Mouse (Mus musculus) mature B cell (primary cell): ENCODE measurements around the gene Zfyve28.

Experiments used
- in situ Hi-C: fragments of 300-500 bp; cut with MboI; formaldehyde crosslinking; loops from 2 replicates; pipeline ENCODE4 v1.14.3; 2019

The Zfyve28 gene

DNA sequence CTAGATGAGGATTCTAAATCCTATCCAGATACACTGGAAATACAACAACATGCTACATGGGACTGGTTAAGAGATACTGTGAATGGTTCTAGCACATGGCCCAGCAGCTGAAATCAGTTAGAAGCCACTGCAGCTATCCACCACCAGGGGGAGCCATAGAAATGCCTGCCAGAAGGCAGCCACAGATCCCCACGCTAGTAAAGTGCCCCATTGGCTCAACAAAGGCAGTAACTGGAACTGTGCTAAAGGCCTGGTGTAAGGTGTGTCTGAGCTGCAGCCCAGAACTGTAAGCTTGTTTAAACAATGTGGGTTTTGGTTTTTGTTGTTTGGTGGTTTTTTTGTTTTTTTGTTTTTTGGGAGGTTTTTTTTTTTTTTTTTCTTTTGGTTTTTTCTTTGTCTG lies 78.0 kb downstream of the Zfyve28 start:
- in situ Hi-C loops: no loop called here

DNA sequence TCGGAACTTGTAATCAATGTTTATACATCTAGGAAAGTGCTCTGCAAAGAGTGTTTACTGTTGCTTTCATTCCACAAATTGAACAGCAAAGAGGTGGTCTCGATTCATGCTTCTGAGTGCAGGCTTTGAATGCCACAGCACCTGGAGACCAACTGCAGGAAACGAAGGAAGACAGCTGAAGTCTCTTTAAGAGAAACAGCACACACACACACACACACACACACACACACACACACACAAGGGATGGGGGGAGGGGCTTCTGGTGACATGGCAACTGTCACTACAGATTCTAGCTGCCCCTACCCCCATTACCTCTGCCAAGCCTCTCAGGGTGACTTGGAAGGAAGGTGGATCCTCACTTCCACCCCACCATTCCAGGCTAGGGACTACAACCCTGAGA lies 80.7 kb downstream of the Zfyve28 start:
- in situ Hi-C loops: no loop called here

DNA sequence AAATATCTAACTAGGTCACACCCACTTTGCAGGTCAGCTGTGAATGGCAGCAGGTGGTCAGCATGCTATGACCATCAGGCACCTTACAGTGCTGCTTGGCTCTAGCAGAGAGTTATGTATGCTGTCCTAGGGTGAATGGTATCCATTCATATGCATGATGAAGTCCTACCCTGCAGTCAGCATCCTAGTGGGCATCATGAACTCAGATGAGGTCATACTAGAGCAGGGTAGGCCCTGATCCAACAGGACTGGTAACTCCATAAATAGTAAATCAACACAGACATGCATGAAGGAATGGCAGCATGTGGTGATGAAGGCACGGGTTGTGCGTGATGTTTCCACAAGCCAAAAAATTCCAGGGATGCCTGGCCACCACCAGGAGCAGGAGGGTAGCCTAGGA lies 82.5 kb downstream of the Zfyve28 start:
- in situ Hi-C loops: no loop called here

DNA sequence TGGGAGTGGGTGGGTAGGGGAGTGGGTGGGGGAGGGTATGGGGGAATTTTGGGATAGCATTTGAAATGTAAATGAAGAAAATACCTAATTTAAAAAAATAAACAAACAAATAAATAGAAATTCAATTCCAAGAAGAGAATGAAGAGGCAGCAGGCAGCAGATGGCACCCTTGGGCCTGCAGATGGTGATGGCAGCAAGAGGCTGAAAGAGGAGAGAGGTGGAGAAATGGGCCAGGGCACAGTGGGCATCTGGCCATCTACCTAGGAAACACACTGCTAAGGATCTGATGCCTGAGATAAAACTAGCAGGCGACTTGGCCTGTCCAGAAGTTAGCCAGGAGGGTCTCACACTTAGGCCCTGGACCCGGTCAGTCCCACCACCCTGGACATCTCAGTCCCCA lies 83.3 kb downstream of the Zfyve28 start:
- in situ Hi-C loops: no loop called here

DNA sequence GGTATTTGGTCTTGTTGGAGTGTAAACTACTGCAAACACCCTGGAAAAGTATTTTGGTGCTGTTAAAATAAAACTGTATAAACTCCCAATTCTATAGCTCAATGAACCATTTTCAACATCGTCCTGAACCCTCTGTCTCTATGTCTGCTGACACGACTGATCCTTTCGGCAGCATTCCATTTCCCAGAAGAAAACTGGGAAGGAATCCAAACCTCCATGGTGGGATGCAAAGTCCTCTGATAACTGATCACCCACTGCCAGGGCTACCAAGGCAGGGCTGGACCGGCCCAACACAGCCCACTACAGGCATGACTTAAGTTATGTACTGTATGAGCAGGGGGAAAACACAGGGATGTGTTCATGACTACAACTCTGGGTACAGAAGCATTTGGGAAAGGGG lies 86.2 kb downstream of the Zfyve28 start:
- in situ Hi-C loops: no loop called here

DNA sequence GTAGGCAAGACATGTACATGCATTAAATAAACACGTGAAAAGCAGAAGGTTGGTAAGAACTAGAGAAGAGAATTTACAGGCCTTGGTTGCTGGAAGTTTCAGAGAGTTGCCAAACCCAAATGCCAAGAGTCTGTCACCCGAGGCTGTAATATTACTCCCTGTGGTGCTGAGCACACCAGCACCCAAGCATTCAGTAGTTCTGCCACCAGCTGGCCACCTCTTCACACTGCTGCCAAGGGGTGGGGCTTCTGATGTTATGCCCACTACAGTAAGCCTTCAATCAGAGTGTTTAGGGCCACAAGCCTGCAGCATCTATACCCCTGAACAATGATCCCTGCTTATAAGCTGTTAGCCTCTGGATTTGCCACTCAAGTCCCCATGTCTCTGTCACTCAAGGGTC lies 86.9 kb downstream of the Zfyve28 start:
- in situ Hi-C loops: no loop called here

DNA sequence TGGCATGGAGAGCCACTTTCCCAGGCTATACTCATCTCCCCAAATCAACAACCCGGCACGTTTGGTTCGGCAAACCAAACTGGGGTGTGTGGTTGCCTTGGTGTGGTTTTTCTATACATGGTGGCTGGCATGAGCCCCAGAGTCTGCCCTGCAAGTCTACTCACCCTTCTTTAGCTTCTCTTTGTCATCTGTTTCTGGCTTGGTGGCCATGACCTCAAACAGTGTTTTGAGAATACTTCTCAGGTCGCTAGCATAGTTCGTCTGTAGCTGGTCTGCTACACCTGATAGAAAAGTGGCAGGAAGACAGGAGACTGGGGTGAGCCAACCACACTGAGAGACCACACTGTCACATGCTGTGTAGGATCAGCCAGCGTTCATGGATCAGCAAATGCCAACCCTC lies 89.6 kb downstream of the Zfyve28 start:
- in situ Hi-C loops: no loop called here

DNA sequence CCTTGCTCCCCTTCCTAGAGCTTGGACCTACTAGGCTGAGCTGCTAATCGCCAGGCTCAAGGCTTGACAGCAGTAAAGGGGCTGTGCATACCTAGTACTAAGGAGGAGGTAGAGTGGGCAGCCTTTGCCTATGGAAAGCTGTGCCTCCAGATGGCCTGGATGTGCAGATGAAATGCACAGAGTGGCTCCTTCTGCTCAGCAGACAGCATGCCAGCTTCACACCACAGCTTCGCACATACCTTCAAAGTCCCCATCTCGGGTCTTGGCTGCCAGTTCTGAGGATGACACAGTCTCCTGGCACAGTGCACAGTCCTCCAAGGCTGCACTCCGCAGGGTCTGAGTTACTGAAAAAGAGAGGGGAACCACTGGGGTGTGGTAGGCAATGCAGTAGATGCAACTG lies 91.0 kb downstream of the Zfyve28 start:
- in situ Hi-C loops: no loop called here

DNA sequence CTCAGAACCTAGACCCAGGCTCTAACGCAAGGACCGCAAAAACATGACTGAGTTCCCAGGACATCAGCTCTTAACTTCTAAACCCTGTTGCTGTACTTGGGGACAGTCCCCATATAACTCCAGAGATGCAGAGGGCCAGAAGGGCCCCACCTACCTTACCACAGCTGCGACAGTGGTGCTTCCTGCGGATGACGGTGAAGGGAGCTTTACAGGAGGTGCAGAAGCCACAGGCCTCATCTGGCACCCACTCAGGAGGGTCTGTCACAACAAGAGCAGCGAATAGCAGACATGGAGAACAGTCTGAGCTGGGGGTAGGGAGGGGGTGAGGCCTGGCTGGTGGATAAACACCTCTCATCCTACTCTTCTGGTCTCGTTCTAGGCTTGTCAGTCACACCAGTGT lies 91.8 kb downstream of the Zfyve28 start:
- in situ Hi-C loops: no loop called here

DNA sequence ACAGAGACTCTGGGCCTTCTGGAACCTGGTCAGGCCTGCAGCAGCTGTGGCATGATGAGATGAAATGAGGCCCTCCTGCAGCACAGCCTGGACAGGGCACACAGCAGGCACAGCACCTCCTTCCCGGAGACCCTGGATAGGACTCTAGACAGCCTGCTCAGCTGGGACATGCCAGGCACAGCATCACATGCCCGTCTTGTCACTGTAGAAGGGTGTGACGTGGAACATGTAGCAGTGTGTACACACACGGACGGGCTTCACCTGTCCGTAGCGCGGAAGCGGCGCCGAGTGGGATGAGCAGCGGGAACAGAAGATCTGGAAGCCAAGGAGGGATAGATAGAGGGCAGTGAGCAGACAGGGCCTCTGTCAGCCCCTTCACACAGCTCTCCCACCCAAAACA lies 92.5 kb downstream of the Zfyve28 start:
- in situ Hi-C loops: no loop called here

DNA sequence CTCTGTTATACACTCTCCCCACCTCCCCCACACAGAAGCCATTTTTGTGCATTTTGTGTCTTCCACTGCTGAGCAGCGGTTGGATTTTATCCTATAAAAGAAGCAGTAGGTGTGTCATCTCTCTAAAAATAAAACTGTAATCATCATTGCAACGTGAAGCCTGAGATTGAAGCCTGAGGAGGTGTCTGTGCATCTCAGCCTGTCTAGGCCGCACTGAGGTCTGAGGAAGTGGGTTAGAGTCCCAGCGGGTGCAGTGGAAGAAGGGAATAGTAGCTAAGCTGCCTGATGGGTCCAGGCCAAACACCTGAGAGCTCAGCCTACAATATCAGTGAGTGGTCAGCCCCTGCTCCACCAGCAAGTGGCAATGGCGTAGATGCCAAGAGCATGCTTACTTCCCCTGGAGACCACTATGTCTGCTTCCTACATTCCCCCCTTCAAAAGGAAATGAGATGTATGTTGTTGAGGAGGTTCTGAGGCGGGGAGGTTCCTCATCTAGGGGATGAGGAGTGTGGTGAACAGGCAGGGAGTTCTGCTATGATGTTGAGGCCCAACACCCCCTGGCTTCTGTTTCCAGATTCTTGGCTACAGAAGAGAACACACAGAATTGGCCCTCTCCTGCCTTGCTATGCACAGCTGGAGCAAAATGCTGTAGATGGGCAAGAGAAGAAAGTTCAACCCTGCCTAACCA lies 93.1 kb downstream of the Zfyve28 start:
- in situ Hi-C loops: no loop called here

DNA sequence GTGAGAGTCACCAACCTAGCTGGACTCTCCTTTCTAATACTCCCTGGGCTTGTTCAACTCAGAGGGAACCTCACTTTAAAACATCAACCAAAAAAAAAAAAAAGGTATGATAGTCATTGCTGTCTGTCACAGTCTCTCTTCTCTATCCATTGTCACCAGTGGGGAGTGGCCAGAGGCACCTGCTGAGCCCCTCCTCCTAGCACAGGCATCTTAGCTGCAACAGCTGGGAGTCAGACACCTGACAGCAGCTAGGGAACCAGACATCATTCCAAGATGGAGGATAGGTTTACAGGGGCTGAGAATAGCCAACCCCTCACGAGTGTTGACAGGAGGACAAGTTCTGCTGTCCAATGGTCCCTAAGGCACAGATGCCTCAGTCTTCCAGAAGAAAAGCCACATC lies 93.8 kb downstream of the Zfyve28 start:
- in situ Hi-C loops: no loop called here

DNA sequence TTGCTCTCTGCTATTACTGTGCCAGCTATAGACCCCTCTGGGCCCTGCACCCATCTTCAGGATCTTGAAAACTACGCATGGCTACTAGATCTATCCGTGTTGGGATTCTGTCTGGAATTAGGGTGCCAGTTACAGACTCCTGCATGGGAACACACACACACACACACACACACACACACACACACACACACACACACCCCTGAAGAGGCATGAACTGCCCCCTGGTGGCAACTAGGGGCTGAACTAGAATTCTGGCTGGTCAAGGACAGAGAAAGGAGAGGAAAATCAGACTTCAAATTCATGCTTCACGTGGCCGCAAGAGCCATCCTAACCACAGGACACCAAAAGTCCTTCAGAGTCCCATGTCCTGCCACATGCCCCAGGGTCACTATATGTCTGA lies 96.4 kb downstream of the Zfyve28 start:
- in situ Hi-C loops: no loop called here

DNA sequence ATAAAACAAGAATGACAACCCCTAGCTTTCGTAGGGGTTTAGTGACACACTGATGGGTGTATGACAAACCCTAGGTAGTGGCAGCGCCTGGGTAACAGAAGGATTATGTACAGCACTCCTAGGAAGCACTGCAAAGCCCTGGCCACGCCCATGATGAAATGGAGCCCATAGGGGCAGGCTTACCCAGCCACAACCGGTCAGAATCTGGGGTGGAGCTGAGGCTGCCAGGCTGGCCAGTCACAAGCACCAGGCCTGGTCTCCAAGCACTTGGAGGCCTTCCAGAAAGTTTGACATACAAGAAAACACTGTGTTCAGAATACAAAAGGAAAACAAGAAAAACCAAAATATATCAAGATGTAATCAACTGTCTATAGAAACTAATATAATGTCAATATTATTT lies 97.2 kb downstream of the Zfyve28 start:
- in situ Hi-C loops: no loop called here

DNA sequence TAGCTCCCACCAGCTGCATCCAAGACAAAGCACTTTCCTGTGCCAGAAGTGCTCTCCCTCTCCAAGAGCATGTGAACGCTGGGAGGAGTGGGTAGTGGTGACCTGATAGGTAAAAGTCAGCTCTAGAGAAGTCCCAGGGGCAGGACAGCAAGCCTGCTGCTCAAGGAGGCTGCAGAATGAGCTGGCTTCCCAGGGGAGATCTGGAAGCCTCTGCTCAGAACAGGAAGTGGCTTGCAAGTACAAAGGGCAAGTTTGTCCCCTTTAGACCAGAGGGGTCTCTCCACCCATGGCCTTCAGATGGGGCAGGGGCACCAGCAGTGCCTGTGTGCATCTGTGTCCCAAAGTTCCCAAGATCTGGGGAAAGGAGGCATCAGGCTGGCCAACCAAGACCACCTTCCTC lies 98.7 kb downstream of the Zfyve28 start:
- in situ Hi-C loops: no loop called here

DNA sequence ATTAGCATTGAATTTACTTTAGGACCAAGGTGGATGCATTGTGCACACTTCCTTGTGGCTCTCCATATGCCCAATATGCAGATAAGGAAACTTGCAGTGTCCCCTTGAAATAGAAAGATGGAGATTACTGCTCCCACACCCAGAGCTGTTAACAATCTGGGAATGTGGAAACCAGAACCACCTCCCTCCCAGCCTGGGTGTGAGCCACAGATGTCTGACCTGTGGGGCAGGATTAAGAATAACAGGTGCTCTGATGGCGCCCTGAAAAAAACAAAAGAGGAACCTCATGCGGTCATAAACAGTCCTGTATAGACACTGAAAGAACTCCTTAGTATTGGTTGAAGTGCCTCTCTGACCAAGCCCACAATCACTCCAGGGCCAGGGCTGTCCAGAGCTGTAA lies 99.4 kb downstream of the Zfyve28 start:
- in situ Hi-C loops: no loop called here

DNA sequence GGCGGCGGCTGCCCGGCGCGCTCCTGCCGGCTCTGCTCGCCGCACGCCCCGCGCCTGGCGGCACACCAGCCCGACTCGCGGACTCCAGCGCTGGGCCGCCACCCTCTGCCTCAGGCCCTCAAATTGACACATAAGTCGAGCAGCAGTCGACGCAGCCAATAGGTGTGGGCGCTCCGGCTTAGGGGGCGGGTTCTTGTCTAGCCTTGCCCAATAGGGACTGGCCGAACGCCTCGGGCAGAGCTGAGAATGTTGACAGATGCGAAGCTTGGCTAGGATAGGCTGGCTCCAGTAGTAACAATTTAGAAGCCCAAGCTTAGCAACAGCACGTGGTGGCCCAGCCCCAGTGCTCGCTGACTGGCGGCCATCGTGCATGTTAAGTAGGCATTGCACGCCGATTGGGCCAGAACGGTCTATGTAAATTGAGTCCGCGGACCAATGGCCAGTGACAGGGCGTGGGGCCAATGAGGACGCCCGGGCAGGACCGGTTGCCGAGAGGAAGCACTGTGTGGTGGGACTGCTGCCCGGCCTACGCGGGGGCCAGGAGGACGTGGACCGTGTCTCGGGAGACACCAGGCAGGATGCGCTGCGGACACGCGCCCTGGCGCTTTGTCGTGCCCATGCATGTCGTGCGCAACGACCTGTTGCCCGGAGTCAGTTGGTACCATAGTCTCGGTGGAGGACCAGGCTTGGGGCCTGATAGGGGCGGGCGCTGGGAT lies 100.5 kb downstream of the Zfyve28 start, which contains the start of gene Mxd4:
Mxd4 (minus strand) TSS at position 120 of the 716 bp plus-strand sequence.
- in situ Hi-C loops: no loop called here

DNA sequence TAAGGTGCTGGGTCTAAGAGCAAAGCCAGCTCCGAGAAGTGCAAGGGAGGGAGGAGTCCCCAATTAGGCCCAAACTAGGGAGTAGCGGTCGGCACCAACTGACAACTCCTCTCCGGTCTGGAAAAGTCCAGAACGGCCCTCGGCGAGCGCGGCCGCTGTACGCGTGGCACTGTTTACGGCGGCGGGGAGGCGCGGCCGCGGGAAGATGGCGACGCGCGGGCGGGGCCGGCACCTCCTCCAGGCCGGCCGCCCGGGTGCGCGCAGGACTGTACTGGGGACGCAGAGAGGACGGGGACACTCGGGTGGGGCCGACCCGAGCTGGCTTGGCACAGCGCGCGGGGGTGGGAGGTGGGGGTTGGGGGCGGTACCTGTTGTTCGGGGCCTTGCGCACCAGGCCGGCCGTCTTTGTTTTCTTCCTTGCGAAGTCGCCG lies 101.3 kb downstream of the Zfyve28 start:
- in situ Hi-C loops: no loop called here

DNA sequence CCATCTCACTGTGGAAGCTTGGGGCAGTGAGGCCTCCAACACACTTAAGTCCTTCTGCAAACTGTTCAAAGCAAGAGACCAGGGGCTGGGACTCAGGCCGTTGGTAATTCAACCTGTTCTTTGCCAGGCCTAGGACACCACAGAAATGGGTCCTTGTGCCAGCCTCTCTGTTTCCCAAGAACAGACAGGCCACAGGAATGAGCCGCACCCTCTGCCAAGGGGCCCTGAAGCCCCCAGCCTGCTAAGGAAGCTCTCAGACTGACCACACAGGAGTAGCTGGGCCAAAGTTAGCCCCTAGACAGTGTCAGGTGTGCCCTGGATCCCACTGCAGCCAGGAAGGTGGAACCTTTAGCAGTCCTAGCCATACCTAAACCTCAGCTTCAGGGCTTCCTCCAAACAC lies 101.9 kb downstream of the Zfyve28 start:
- in situ Hi-C loops: no loop called here

DNA sequence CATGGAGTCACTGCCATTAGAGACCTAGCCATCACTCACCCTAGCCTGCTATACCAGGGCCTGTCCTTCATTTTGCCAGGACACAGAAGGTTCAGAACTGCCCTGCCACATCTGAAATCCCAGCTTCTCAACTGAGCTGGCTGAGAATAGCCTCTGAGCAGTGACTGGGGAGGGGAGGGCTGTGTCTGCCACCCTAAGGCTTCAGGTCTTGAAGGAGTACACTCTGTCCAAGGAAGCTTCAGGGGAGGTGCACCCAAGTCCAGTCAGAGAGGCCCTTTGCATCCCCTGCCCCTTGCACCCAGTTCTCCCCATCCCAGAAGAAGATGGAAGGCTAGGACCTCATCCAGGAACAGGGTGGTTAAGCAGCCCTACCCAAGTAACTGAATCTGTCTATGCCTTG lies 102.5 kb downstream of the Zfyve28 start:
- in situ Hi-C loops: no loop called here

DNA sequence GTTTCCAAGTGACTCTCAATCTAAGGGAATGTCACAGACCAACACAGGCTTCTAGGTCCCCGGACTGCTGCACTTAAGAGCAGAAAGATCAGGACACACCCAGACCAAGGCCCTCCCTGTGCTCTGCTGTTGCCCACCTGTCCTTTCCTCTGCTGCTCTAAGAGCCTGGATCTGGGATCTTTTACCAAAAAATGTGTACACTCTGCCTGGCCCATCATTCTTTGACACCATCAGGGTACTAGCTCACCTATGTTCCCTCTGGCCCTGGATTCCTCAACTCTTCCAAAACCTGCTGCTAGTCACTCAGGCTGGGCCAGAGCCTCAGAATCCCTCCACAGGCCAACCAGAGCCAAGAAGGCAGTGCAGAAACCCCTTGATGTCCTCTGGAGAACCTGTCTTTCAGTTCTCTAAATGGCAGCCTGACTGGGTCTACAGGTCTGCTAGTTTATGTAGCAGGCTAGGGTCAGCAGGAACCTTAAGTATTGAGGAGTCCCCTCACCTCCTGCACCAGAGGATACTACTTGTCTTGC lies 103.1 kb downstream of the Zfyve28 start:
- in situ Hi-C loops: no loop called here

DNA sequence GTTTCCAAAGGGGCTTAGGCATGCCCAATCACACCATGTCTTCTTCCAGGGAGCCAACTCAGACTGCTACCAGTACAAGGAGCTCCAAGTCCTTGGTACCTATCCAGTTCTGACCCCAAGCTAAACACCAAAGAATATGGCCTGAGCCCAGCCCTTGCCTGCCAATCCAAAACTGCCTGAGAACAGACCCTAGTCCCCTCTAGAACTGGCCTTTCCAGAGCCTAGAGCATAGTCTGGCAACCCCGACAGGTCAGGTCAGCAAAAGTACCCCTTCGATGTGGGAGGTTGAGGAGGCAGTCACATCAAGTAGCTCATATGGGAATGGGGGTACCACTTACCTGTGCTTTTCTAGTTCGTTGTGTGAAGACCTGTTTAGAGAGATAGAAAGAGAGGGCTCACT lies 104.3 kb downstream of the Zfyve28 start:
- in situ Hi-C loops: no loop called here

DNA sequence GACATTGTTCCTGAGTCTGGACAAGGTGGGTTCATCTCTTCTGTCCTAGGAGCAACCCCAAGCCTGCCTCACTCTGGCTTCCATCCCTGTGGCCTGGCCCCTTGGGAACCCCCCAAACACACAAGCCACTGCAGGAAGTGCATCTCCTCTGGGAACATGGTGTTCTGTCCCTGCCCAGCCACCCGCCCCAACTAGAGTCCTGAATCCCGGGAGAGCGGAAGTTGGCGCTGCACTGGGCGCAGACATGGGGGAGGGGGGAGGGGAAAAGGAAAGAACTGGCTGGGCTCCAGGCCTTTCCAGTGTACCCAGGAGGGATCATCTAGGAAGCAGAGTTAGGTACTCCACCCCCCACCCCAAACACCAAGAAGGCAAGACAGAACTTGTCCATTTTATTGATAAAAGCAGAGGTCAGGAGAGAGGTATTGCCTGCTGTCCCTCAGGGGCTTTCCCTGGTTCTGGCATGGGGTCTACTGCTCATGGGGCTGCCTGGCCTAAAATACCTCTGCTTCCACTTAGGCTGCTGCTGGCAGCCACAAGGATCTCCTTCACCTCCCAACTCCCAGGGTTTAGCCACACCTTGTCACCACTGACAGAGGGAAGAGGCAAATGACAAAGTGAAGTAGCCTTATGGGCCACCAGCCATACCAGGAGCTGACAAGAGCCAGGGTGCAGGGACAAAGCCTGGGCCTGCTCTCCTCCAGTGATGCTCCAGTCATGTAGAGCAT lies 104.9 kb downstream of the Zfyve28 start:
- in situ Hi-C loops: no loop called here
